Mouse (Mus musculus): ENCODE measurements around the gene Klrg2. TPM values are rescaled to one million over a fixed set of nuclear protein-coding genes. Genes with fewer than 3 reads are reported as not detected.

Gene Klrg2
- total and polyA plus RNA-seq, 3 experiments = 0.21 to 0.43 (median 0.33) TPM

DNA sequence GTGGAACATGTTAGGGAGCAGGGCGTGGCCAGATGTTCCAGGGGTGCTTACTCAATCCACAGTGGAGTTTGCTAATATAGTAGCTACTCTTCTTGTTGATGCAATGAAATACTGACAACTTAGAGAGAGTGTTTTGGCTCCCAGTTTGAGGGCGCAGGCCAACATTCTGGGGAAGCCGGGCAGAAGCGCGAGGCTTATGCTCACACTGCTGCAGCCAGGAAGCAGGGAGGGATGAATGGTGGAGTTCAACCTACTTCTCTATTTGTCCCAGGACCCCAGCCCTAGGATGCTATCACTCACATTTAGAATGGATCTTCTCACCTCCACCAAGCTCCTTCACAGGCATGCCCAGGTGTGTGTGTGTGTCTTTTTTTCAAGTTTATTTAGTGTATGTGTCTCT lies 11.0 kb downstream of the Klrg2 start:
- Histone ChIP-seq H3K4me3 (no peak overlapping the region), H3K79me2 (replicated peaks; ENCODE audit: control insufficient read depth, insufficient read depth, low read length) (no peaks in the 10 kb centered on the region), H3K27me3 (ENCODE audit: control insufficient read depth, insufficient read depth, low read length) (no peaks in the 10 kb centered on the region), H3K27ac (no peak overlapping the region), H3K9ac (ENCODE audit: low read depth, low read length) (no peak overlapping the region), H3K4me1 (ENCODE audit: control insufficient read depth, insufficient read depth, low read length) (peaks cover 3% of the 10 kb centered on the region; the same call in 1 of the 2 replicates), H3K36me3 (ENCODE audit: control insufficient read depth, insufficient read depth, low read length) (peaks cover 5% of the 10 kb centered on the region)
- intact Hi-C loops (cut with DNase I) = no loop called here
- DNase-seq = no peak
- 96% methylated on average over 5 of the region's 5 CpGs for WGBS
- TF ChIP-seq POLR2A (IDR thresholded peaks at IDR 0.05; ENCODE audit: insufficient read depth, low read depth, low read length) = no peak
- TF ChIP-seq EP300 (IDR thresholded peaks at IDR 0.05; ENCODE audit: insufficient read depth, low read depth, low read length) = no peak
- TF ChIP-seq CTCF (IDR thresholded peaks at IDR 0.05) = no peak

- no peak overlapping the region for H3K27ac ChIP-seq
- no peaks in the 10 kb centered on the region for H3K27me3 ChIP-seq (ENCODE audit: control insufficient read depth, insufficient read depth, low read length)
- peaks cover 3% of the 10 kb centered on the region; the same call in 1 of the 2 replicates for H3K4me1 ChIP-seq (ENCODE audit: control insufficient read depth, insufficient read depth, low read length)
- no peaks in the 10 kb centered on the region for H3K79me2 ChIP-seq (replicated peaks; ENCODE audit: control insufficient read depth, insufficient read depth, low read length)
- TF ChIP-seq CTCF (IDR thresholded peaks at IDR 0.05) (no peak), EP300 (IDR thresholded peaks at IDR 0.05; ENCODE audit: insufficient read depth, low read depth, low read length) (no peak), POLR2A (IDR thresholded peaks at IDR 0.05; ENCODE audit: insufficient read depth, low read depth, low read length) (no peak)
- intact Hi-C loops (cut with DNase I) = no loop called here
- no peak overlapping the region for H3K4me3 ChIP-seq
- H3K36me3 ChIP-seq (ENCODE audit: control insufficient read depth, insufficient read depth, low read length) = peaks cover 5% of the 10 kb centered on the region
- DNase-seq = peak in 1 of 2 experiments; percentile 24
- 6% methylated on average over 1 of the region's 1 CpGs for WGBS
- no peak overlapping the region for H3K9ac ChIP-seq (ENCODE audit: low read depth, low read length)
Measured at GRCm38 (mm10) chr6:38624439-38624838, 12.6 kb downstream of the Klrg2 start.

DNA sequence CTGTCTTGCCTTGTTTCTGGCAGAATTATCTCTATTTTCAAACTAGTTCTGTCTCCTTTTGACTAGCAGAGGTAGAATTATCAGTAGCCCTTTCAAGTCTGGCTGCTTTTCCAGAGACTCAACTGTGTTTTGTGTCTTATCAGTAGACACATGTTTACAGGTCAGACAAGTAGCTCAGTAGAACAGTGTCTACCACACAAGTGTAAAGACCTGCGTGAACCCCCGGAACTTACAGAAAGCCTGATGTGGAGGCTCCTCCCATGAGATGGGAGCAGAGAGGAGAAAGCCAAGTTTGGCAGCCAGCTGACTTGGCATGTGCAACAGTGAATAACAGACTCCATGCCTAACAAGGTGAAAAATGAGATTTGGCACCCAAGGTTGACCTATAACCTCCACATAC lies 13.6 kb downstream of the Klrg2 start:
- Histone ChIP-seq H3K79me2 (replicated peaks; ENCODE audit: control insufficient read depth, insufficient read depth, low read length) (no peaks in the 10 kb centered on the region), H3K27me3 (ENCODE audit: control insufficient read depth, insufficient read depth, low read length) (no peaks in the 10 kb centered on the region), H3K4me3 (no peak overlapping the region), H3K36me3 (ENCODE audit: control insufficient read depth, insufficient read depth, low read length) (peaks cover 5% of the 10 kb centered on the region), H3K4me1 (ENCODE audit: control insufficient read depth, insufficient read depth, low read length) (peaks cover 3% of the 10 kb centered on the region; the same call in 1 of the 2 replicates), H3K9ac (ENCODE audit: low read depth, low read length) (no peak overlapping the region), H3K27ac (no peak overlapping the region)
- DNase-seq = no peak
- intact Hi-C loops (cut with DNase I) = no loop called here
- no peak for TF ChIP-seq EP300 (IDR thresholded peaks at IDR 0.05; ENCODE audit: insufficient read depth, low read depth, low read length)
- no peak for TF ChIP-seq CTCF (IDR thresholded peaks at IDR 0.05)
- TF ChIP-seq POLR2A (IDR thresholded peaks at IDR 0.05; ENCODE audit: insufficient read depth, low read depth, low read length) = no peak
- 44% methylated on average over 2 of the region's 2 CpGs for WGBS

GRCm38 (mm10) chr6:38622406-38622805 lies 14.6 kb downstream of the Klrg2 start:
- intact Hi-C loops (cut with DNase I) = no loop called here
- H3K4me1 ChIP-seq (ENCODE audit: control insufficient read depth, insufficient read depth, low read length) = peaks cover 3% of the 10 kb centered on the region; the same call in 1 of the 2 replicates
- no peak overlapping the region for H3K9ac ChIP-seq (ENCODE audit: low read depth, low read length)
- 91% methylated on average over 1 of the region's 1 CpGs for WGBS
- H3K79me2 ChIP-seq (replicated peaks; ENCODE audit: control insufficient read depth, insufficient read depth, low read length) = no peaks in the 10 kb centered on the region
- no peak for TF ChIP-seq POLR2A (IDR thresholded peaks at IDR 0.05; ENCODE audit: insufficient read depth, low read depth, low read length)
- no peak for TF ChIP-seq EP300 (IDR thresholded peaks at IDR 0.05; ENCODE audit: insufficient read depth, low read depth, low read length)
- no peak for TF ChIP-seq CTCF (IDR thresholded peaks at IDR 0.05)
- H3K27me3 ChIP-seq (ENCODE audit: control insufficient read depth, insufficient read depth, low read length) = no peaks in the 10 kb centered on the region
- no peak for DNase-seq
- no peak overlapping the region for H3K27ac ChIP-seq
- H3K36me3 ChIP-seq (ENCODE audit: control insufficient read depth, insufficient read depth, low read length) = peaks cover 5% of the 10 kb centered on the region
- no peak overlapping the region for H3K4me3 ChIP-seq

DNA sequence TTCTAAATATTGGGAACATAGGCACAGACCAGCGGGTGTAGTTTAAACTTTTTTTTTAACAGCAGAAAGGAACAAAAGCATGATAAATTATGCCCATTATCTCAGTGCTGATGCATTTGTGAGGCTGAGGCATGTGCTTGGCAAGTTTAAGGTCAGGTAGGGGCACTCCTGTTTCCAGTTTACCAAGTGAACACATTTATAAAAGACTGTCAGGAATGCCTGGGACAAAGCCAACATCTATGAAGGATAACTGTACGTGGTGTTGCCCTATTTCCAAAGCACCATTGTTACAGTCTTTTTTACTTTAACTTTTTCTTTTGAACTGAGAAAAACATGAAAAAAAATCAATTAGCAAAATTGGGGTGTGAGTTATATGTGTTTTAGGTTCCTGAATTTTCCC lies 27.1 kb downstream of the Klrg2 start:
- Histone ChIP-seq H3K36me3 (ENCODE audit: control insufficient read depth, insufficient read depth, low read length) (peaks cover 10% of the 10 kb centered on the region), H3K4me1 (ENCODE audit: control insufficient read depth, insufficient read depth, low read length) (no peaks in the 10 kb centered on the region), H3K27me3 (ENCODE audit: control insufficient read depth, insufficient read depth, low read length) (no peaks in the 10 kb centered on the region), H3K9ac (ENCODE audit: low read depth, low read length) (no peak overlapping the region), H3K79me2 (replicated peaks; ENCODE audit: control insufficient read depth, insufficient read depth, low read length) (no peaks in the 10 kb centered on the region), H3K27ac (no peak overlapping the region), H3K4me3 (no peak overlapping the region)
- intact Hi-C loops (cut with DNase I) = no loop called here
- no peak for TF ChIP-seq POLR2A (IDR thresholded peaks at IDR 0.05; ENCODE audit: insufficient read depth, low read depth, low read length)
- no peak for TF ChIP-seq EP300 (IDR thresholded peaks at IDR 0.05; ENCODE audit: insufficient read depth, low read depth, low read length)
- no peak for TF ChIP-seq CTCF (IDR thresholded peaks at IDR 0.05)
- DNase-seq = no peak
- 49% methylated on average over 2 of the region's 2 CpGs for WGBS

DNA sequence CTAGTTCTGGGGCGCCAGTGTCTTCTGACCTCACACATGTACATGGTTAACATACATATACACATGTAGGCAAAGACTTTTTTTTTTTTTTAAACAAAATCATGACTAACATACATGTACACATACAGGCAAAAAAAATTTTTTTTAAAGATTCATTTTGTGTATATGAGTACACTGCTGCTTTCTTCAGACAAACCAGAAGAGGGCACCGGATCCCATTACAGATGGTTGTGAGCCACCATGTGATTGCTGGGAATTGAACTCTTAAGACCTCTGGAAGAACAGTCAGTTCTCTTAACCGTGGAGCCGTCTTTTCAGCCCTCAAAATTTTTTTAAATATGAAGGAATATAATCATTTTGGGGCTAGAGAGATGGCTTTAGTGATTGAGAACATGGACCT lies 39.6 kb downstream of the Klrg2 start:
- no peak overlapping the region for H3K4me3 ChIP-seq
- no peaks in the 10 kb centered on the region for H3K27me3 ChIP-seq (ENCODE audit: control insufficient read depth, insufficient read depth, low read length)
- no peaks in the 10 kb centered on the region for H3K4me1 ChIP-seq (ENCODE audit: control insufficient read depth, insufficient read depth, low read length)
- TF ChIP-seq CTCF (IDR thresholded peaks at IDR 0.05) = peak; percentile 54
- TF ChIP-seq EP300 (IDR thresholded peaks at IDR 0.05; ENCODE audit: insufficient read depth, low read depth, low read length) = no peak
- WGBS = 90% methylated on average over 4 of the region's 4 CpGs
- peaks cover 2% of the 10 kb centered on the region for H3K36me3 ChIP-seq (ENCODE audit: control insufficient read depth, insufficient read depth, low read length)
- intact Hi-C loops (cut with DNase I) = no loop called here
- no peak overlapping the region for H3K27ac ChIP-seq
- no peaks in the 10 kb centered on the region for H3K79me2 ChIP-seq (replicated peaks; ENCODE audit: control insufficient read depth, insufficient read depth, low read length)
- DNase-seq = no peak
- H3K9ac ChIP-seq (ENCODE audit: low read depth, low read length) = no peak overlapping the region

All from heart, adult 2 months (tissue).